Mouse (Mus musculus) heart, adult 11 months (tissue): ENCODE measurements around the gene Fmo1.

Experiments
- DNase-seq: peaks from one replicate; pipeline ENCODE4 v3.0.0; 2022

Fmo1 gene

DNA sequence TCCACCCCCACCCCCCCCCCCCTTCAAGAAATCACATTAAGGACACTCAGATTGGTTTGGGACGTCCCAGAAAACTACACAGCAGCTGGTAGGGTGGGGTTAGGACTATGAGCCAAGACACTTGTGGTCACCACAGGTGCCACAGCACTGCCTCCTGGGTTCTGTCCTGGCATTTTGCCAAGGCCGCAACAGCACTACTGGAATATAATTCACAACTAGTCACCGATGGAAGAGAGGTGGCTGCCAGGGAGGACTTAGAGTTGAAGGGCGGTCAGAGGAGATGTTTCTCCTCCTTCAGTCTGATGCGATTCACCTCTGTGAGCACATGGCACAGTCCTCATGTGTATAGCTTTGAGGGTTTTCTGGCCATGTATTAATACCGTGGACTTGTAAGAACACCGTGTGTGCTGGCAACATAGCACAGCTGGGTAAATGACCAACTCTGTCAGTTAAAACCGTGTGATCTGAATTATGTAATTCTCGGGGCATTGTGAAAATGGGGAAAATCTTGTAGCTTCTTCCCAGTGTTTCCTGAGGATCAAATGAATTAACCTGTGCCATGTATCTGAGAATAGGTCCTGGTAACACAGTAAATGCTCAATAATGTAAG is 6.3 kb downstream of the Fmo1 start:
- peak; percentile 94 for DNase-seq

DNA sequence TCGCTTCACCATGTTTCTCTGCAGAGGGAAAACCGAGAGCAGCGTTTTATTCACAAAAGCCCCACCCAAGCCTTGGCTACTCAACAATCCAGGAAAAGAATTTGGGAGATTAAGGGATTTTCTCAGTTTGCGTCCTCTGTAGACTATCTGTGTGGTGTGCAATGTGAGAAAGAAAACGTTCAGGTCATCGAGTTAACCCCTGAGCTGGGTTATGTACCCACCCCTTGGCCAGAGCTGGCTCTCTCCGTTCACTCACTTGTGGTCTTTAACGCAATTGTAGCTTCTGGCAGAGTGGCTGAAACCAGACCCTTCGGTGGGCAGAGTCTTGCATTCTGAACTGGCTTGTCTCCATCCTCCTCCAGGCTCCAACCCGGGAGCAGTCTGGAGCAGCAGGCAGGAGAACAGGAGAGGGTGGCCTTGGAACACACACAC is 6.8 kb downstream of the Fmo1 start:
- no peak for DNase-seq

DNA sequence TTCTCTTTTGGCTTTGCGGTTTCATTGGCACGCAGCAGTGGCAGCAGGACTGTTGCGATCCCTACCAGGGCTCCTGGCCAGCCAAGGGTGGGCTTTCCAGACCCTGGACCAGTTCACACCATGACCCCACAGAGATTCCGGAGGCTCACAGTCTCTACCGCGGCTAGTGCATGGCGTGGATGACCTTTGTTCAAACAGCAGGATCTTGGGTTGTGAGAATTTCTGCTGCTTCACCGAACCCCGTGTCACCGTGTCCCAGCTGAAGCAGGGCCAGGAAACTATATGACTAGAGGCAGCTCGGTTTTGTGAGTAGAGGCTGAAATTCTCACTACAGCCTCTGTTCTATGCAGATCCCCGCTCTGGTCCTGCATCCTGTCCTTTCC is 7.7 kb downstream of the Fmo1 start:
- DNase-seq: peak; percentile 94

DNA sequence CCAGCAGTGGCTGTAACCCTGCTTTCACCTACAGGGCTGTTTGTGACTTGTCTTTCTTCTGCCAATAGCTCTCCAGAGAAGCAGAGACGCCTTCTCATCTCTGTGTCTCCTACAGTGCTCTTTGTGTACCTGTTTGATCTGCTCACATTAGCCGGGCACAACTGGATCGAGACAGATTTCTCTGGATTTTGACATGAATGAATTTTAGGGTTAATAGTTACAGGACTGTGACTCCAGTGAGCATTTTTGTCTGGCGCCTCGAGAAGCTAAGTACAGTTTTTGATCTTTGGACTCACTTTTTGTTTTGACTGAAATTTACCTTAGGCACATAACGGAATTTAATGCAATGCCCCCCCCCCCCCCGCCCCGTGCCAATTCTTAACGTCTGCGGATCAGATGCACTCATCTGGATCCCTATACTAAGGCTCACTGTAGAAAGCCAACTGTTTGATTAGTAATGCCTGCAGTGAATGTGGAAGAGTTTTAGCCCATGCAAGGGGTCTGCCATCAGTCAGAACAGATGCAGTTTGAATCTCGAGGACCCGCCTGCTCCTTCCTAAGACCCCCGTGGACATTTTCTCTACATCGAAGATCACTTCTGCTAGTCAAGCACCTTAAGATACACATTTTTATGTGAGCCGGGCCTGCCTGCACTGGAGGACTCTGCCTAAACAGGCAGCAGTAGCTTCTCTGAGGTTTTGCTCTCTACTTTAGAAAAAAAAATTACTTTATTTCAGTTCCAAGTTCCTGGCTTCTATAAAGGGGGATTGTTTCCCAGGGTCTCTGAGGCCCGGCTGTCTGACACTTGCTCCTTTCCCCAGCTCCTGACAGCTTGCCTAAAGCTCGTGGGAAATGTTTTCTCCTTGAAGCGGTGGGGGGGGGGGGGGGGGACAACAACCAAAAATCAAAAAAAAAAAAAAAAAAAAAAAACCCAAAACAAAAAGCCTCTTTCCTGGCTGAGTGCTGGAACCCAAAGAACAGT is 8.4 kb downstream of the Fmo1 start:
- DNase-seq: peak; percentile 4

DNA sequence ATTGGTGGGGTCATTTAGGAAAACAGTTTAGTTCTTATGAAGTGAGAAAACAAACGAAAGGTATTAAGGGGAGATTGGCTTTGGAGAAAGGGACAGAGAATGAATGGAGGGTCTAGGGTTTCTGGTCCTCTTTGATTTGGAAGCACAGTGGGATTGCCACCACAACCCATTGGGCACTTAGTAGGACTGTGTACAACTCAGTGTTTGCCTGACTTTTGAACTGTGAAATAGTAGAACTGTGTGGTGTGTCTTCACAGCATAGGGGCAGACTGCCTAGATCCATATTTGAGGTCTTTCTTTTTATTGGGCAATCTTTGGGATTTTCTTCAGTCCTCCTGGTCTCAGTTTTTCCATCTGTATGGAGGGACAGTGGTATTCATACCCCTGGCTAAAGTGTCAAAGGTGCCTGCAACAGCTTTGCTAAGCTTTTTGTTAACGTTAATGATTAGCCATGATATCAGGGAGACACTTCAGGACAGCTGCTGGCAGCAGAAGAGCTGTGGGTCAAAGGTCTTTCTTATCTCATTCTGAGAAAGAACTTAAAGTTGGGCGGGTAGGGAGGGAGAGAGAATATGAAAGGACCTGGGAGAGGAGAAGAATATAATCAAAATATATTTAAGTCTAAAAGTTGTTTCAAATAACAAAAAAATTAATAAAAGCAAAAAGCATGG is 12.5 kb downstream of the Fmo1 start:
- DNase-seq: peak; percentile 21

DNA sequence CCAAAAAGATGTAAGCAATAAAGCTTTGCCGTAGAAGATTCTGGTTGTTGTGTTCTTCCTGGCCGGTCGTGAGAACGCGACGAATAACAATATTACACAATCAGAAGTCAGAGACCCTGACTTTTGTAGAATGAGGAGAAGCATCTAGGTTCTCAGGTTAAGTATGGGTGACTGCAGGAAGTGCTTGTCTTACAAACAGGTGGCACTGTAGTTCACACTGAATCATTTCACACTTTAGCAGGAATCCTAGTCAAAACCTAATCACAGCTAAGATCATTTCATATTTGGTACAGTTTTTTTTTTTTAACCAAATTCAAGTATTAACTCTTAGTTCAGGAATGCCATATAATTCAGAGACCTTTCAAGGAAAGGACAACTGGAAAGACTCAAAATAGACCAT is 18.9 kb downstream of the Fmo1 start:
- DNase-seq: peak; percentile 2

DNA sequence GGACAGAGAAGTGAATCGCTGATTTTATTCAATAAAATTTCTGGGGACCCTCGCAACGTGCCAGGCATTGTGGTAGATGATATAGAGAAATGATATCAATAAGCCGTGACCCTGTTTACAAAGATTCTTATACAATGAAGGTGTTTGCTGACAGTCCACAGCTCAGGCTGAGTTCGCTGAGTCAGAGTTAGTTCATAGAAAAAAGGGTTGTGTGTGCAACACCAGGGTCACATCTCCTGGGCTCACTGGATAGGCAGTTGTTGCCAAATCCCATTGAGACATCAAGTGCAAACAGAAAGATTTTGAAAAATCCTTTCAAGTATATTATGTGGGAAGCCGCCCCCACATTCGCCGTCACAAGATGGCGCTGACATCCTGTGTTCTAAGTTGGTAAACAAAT is 26.2 kb downstream of the Fmo1 start:
- peak; percentile 62 for DNase-seq

DNA sequence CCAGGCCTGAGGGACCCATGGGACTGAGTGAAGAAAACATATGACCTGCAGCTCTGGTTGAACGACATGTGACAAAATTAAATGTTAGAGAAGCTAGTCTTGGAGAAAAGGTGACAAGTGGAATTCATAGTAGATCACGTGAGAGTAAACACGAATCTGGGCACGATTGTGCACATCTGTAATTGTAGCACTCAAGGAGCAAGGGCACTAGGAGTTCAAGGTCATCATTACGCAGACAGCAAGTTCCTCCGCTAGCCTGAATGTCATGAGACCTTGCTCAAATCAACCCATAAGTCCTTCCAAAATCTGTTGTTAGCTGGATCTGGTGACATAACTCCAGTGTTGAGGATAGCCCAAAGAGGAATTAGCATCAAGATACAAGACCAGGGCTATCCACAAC is 27.4 kb downstream of the Fmo1 start:
- peak; percentile 61 for DNase-seq

DNA sequence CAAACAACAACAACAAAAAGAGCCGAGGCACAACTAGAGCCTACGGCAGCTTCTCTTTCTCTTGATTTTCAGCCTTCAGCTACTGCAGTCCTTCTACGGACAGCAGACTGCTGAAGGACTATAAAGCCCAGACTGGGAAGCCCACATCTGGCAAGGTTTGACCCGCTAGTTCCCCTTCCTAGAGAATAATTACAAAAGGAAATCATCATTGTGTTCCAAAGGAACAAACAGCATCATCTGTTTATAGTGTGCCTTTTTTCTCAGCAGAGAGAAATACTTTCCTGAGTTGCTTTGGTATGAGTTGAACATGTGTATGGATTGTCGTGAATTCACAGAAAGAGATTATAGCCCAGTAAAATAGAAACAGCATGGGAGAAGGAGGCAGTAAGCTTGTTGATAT is 32.1 kb downstream of the Fmo1 start:
- peak; percentile 13 for DNase-seq

DNA sequence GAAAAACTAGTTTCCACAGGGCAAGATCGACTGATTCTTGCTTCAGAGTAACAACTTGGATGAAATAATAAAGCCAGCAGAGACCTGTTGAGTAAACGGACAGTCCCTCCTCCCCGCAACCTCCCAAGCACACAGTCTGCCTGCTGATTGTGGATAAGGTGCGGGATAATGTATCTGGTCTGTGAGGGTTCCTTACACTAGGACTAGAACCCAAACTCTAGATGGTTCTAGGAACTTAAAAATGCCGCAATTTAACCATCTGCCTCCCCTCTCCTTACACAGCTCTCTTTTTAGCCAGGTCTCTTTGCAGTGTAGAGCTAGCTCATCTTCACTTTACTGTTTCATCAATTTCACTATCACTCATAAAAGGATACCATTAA is 33.8 kb downstream of the Fmo1 start:
- no peak for DNase-seq

DNA sequence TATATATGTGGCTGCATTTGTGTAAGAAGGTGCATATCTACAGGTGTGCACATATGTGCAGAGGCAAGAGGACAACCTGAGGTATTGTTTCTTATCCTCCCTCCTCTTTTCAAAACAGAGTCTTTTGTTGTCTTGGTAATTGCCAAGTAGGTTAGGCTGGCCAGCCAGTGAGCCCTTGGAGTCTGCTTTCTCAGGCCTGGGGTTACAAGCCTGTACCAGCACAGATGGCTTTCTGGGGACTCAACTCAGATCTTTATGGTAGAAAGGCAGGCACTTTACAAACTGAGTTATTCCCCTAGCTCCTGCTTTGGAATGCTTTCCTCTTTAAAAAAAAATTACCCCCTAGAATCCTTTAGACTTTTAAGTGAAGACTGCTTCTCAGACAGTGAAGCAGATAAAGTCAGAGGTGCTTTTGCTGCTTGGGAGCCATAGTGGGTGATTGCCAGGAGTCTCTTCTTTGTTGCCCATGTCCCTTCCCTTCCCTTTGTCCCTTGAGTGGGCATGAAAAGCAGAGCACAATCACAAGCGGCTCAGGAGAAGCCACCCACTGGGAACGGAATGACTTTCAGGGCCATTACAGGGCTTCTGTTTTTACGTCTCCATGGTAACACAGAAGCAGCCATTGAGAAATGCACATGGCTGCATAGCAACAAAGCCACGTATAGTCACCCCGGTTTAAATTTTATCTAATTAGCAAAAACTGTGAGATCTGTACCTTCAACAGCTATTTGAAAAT is 34.4 kb downstream of the Fmo1 start:
- DNase-seq: peak; percentile 57

DNA sequence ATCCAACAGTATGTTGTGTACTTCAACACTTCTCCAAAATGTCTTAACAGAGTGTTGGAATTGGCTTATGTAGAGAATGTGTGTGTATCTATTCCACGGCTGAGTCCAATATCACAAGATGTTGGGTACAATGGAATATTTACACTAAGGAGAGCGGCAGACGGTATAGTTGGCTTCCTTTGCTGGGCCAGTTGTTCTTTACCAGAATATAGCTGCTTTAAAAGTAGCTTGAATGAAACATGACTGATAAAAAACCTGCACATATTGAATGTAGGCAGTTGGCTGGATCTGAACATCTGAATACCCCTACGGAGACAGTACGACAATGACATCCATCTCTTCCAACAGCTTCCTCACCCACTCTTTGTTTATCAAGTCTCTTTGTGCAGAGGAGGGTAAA is 47.1 kb downstream of the Fmo1 start:
- DNase-seq: peak; percentile 64

DNA sequence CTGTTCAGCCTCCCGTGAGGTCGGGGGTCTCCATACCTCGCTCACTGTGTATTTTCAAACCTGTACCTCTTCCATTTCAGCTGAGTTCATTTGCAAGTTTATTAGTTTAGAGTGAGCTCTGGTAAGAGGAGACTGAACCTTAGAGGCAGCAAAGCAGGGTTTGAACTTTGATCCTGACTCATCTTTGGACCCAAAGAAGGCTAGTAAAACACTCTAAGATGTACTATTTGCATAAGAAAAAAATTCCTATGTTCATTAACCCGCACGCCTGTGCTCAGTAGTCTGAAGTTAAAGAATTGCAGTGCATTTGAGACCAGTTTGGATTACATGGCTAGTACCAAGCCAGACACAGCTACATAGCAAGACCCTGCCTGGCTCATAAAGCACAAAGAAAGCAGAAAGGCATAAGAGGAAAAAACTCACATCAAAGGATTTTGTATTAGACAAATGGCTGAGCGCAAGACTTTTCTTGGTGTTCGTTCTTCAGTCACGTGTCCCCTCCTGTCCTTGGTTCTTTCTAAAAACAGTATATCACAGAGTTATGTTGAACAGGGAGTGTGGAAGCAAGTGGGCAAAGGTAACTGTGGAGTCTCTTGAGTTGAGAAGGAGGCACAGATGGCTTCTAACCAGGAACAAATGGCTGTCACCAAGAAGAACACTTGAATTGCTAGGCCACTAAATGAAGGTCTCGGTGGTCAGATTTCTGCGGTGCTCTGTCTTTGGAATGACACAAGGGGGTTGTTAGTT is 50.9 kb downstream of the Fmo1 start:
- DNase-seq: peak; percentile 62

DNA sequence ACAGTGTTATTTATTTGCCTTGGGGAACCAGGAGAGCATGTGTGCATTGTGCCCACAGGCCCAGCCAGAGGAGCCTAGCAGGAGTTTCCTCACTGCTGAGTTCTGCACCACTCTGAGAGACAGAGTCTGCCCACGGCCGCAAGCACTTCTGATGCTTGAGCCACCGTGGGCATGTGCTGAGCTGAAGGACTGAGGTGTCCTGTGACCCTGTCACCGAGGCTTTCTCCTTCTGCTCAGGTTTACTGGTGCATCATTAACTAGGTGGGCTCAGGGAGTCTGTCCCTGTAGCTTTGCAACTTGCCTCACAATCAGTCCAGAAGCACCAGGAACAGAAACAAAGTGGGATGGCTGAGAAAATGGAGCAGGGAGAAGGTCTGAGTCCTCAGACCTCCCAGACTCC is 51.5 kb downstream of the Fmo1 start:
- peak; percentile 80 for DNase-seq

DNA sequence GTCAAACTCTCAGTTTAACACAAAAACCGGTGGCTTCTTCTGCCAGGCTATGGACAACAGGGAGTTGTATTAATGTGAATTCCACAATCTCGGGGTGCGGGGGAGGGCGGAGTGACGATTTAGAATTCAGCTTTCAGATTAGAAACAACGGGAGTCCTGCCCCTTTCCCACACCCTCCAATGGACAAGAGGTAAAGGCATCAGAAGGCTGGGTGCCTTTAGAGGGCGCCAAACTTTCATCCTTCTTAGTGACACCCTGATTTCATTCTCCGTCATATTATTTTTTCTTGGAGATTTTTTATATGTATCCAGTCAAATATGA is 52.6 kb downstream of the Fmo1 start, which contains the start of gene Fmo4:
Fmo4 (minus strand) TSS at position 137 of the 321 bp plus-strand sequence.
- peak; percentile 92 for DNase-seq

DNA sequence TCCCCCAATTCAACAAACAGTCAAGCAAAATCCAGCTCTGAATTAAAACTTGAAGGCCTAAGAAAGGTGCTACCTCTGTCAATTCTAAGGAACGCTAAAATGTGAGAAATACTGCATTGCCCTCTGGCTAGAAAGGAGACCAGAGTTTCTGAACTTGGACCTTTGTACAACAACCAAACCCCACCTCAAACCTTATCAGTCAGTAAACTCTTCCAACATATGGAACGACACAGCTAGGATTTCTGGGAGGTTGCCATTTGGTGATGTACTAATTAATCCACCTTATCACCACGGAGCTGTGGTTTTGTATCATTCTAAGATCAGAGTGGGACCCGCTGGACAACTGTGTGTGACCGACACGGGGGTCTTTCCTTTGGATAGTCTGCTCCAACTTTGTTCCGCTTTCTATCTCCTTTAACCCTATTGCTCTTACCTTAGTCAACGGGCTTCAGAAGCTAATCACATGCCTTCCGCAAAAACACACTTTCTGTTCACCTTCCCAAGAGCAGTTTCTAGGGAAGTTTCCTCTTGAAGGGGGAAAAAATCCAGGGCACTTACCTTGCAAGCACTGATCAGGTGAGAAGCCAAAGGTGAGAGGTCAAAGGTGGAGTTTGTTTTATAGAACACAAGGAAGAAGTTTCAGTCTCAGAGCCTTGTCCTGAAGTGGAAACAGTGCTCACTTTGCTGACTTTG is 53.1 kb downstream of the Fmo1 start:
- DNase-seq: peak; percentile 61

DNA sequence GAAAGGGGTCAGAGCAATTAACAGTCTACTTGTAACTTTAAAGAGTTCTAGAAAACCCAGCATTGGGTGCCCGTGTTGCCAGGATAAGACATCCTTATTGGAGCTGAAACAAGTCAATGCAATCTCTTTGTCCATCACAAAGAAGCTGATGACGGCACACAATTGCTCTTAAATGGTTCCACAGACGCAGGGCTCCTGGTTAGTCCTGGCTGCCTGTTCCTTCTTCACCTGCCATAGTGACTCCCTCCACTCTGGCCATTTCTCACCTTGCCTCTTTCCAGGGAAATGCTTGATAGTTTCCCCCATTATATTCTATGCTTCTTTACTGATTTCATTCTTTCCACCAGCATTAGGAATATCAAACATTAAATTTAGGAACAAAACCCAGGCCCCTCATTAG is 57.9 kb downstream of the Fmo1 start:
- DNase-seq: peak; percentile 17

DNA sequence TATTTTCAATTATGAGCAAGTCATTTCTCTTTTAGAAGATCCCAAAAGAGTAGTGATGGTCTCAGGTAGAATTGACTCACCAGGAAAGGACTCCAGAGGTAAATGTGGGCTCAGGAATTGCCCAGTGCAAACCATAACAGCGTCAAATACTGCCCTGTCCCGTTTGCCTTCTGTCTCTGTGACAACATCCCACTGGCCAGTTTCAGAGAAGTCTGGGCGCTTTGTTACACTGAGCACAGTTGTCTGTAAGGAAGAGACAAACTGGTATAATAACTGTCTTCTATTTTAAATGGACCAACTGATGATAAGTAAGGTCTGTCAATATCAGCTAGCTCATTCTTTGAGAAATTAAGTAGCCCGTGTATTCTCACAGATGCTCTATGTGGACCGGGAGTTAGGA is 59.0 kb downstream of the Fmo1 start:
- no peak for DNase-seq

DNA sequence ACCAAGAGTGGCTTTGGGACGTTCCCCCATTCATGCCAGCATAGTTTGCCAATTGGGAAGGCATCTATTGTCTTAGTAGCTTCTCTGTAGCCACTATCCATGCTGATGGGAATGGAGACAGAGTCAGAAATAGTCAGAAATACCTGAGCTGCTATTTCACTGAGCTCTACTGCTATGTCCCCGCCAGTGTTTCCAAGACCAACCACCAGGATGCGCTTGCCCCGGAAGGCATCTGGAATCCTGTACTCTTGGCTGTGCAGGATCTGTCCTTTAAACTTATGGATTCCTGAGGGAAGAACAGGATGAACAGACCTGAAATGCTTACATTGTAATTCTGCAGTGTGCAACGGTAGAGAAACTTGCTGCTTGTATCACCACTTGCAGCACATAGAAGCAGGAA is 61.4 kb downstream of the Fmo1 start:
- DNase-seq: peak; percentile 15

DNA sequence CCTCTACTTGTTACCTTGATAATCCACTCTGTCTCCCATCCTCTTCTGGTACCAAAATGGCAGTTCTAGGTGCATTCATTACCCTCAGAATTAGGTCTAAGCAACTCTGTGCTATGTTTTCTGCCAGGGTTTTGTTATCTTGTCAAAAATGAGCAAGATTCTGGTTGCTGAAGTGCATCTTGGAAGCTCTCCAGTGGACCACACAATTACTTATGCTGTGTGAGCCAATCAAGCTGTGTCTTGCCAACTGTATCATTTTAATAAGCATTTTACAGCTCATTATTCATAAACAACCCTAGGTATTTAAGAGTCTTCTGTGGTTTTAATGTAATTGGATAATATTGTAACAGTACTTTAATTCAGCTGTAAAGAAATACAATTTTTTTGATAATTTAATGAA is 70.0 kb downstream of the Fmo1 start:
- peak; percentile 48 for DNase-seq

DNA sequence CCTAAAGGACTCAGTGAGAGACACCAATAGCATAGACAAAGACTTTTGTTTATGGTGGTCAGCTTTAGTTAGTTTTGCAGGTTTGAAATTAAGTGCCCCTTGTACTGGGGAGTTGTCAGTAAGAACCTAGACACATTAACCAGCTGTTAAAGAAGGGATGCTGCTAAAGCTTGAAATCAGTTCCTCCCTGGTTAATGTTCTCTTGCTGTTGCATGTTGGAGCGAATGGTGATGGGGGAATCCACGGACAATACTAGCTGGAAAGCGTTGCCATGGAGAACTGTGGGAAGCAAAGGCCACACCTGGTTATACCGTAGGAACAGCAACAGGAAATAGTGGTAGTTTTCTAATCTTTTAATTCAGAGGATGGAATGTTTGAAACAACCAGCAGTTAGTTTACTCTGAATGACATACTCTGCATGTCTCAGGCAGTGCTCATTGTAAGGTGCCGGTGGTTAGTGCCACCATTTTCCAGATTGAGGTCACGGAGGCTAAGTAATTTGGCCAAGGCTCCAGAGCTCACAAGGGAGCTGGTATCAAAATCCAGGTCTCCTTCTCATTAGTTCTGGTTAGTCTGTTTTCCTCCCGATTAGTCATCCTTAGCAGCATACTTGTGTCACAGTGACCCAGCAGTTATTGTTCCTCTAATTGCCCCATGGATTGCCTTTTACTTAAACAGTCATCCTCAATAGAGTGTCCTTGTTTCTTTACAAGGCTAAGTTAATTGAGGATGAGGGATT is 73.9 kb downstream of the Fmo1 start:
- peak; percentile 25 for DNase-seq
